Mouse (Mus musculus) CH12.LX (cell line): ENCODE measurements around the gene Hoxc8.

Experiments used
- EP300 ChIP-seq: IDR thresholded peaks from 2 replicates; pipeline ENCODE4 v1.6.1; 2011; ENCODE audit warnings: low read length, improper control_type of control experiment
- MAFK ChIP-seq: IDR thresholded peaks from 2 replicates; pipeline ENCODE4 v1.6.1; 2011; ENCODE audit warnings: low read length, improper control_type of control experiment; ENCODE audit not compliant: insufficient replicate concordance
- POLR2AphosphoS2 ChIP-seq: IDR thresholded peaks from 2 replicates; pipeline ENCODE4 v1.6.1; 2011; ENCODE audit warnings: low read depth, low read length, improper control_type of control experiment
- RAD21 ChIP-seq: IDR thresholded peaks from 2 replicates; pipeline ENCODE4 v1.6.1; 2011; ENCODE audit warnings: low read depth, mild to moderate bottlenecking, low read length, improper control_type of control experiment, moderate library complexity
- USF1 ChIP-seq: IDR thresholded peaks from 2 replicates; pipeline ENCODE4 v1.6.1; 2014; ENCODE audit warnings: low read depth, mild to moderate bottlenecking, inconsistent platforms, low read length, improper control_type of control experiment

- TF ChIP-seq USF1 (no peak), POLR2AphosphoS2 (no peak), RAD21 (no peak), MAFK (no peak), EP300 (no peak)
These were observed 15.4 kb downstream of the Hoxc8 start for GRCm38 (mm10) chr15:103005797-103006196.
